Mouse (Mus musculus): ENCODE measurements around the gene Foxd1. TPM values are rescaled to one million over a fixed set of nuclear protein-coding genes. Genes with fewer than 3 reads are reported as not detected.

Gene Foxd1
- total and polyA plus RNA-seq, 2 experiments from 2014 or later = not detected

DNA sequence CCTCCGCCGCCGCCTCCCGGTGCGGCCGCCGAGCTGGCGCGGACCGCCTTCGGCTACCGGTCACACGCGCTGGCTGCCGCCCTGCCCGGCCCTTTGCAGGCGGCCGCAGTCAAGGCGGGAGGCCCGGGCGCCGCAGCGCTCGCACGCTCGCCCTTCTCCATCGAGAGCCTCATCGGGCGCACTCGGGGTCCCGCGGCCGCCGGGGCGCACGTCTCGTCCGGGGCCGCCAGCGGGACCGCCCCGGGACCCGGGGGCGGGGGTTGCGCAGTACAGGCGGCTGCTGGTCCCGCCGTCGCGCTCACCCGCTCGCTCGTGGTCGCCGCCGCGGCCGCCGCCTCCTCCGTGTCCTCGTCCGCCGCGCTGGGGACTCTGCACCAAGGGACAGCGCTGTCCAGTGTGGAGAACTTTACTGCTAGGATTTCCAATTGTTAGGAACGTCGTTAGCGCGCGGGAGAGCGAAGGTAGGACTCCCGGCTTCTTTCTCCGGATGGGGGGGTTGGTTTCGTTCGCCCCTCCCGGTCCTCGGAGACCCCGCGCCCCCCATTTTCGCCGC is 1.6 kb downstream of the Foxd1 start:
- Histone ChIP-seq H3K27ac (ENCODE audit: low read depth) (no peak overlapping the region), H3K27me3 (ENCODE audit: control insufficient read depth, insufficient read depth, low read length) (peaks cover 97% of the 10 kb centered on the region), H3K9ac (replicated peaks; ENCODE audit: low read depth, low read length) (no peak overlapping the region), H3K4me2 (ENCODE audit: low read depth, low read length) (peak overlapping the region; percentile 67), H3K36me3 (replicated peaks; ENCODE audit: control insufficient read depth, insufficient read depth, low read length) (no peaks in the 10 kb centered on the region), H3K4me3 (ENCODE audit: low read depth, low read length) (peak overlapping the region; percentile 49), H3K4me1 (ENCODE audit: control insufficient read depth, insufficient read depth) (0 out of 2 replicates have a peak, but pooled peaks cover 4% of the 10 kb centered on the region), H3K9me3 (replicated peaks; ENCODE audit: control insufficient read depth, low read length) (no peaks in the 10 kb centered on the region)
- no peak for TF ChIP-seq CTCF (IDR thresholded peaks at IDR 0.05; ENCODE audit: low read depth)
- ATAC-seq (ENCODE audit: insufficient read depth, low read depth) (0 out of 2 replicates have a peak, but pooled peaks have one; percentile 50), DNase-seq (ENCODE audit: low spot score) (no peak)
- 1% methylated on average over 49 of the region's 81 CpGs for WGBS

DNA sequence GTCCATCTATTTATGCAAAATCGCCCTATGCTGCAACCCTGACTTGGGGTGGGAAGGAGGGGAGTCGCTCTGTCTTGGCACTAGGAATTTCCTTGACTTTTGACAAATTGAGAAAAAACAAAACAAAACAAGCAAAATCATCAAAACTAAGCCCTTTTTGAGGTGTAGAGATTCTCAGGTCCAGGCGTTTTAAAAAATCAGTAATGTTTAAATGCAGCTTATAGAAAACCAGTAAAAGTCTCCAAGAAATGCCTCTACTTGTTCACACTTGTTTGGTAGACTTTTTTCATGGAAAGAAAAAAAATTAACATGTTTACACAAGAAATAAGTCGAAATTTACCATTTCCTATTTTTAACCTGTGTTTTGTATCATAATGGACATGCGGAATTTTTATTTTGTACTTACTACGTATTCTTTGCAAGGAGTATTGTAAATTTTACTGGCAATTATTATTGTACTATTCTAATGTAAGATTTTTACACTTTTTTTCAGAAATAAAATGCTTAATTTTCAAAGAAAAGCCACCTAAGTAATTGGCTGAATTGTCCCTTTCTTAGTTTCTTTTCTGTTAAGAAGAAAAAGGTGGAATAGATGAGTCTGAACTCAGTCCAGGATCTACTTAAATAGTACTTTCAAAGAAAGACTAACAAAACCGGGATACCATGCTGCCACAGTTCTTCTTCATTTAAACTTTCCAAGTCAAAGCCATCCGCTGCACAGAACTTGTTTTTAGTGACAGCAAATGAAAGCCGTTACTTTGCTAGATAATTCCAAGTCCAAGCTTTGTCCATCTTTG is 2.3 kb downstream of the Foxd1 start:
- H3K27me3 ChIP-seq (ENCODE audit: control insufficient read depth, insufficient read depth, low read length) = peaks cover 97% of the 10 kb centered on the region
- ATAC-seq (ENCODE audit: insufficient read depth, low read depth) = no peak
- no peak for TF ChIP-seq EP300 (IDR thresholded peaks at IDR 0.05; ENCODE audit: low read depth)
- no peak for TF ChIP-seq CTCF (IDR thresholded peaks at IDR 0.05; ENCODE audit: low read depth)
- H3K4me1 ChIP-seq (ENCODE audit: control insufficient read depth, insufficient read depth) = 0 out of 2 replicates have a peak, but pooled peaks cover 4% of the 10 kb centered on the region
- no peak overlapping the region for H3K9ac ChIP-seq (replicated peaks; ENCODE audit: low read depth, low read length)
- DNase-seq (ENCODE audit: low spot score) = peak; percentile 27
- H3K4me3 ChIP-seq (ENCODE audit: low read depth, low read length) = peak overlapping the region; percentile 49
- H3K9me3 ChIP-seq (replicated peaks; ENCODE audit: control insufficient read depth, low read length) = no peaks in the 10 kb centered on the region
- H3K27ac ChIP-seq (ENCODE audit: low read depth) = no peak overlapping the region
- H3K4me2 ChIP-seq (ENCODE audit: low read depth, low read length) = no peak overlapping the region
- no peaks in the 10 kb centered on the region for H3K36me3 ChIP-seq (replicated peaks; ENCODE audit: control insufficient read depth, insufficient read depth, low read length)
- WGBS = 12% methylated on average over 9 of the region's 9 CpGs

DNA sequence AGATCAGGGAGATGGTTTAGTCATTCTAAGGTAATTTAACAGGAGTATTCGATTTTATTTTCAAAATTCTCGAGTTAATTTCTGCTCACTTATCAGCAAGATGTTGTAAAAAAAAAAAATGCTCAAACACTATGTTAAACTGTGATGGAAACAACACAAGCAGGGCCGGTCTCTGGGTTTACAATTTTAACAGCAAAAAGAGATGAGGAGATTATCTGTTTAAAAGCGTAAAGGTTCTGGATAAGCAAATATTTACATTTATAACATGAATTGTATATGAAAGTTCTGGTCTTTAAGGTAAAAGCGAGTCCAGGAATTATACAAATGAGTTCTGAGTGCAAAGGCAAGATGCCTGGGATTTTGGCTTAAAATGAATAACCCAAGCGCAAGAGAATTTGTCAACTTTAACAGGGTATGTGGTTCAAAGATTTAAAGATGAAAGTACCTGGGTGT is 3.0 kb downstream of the Foxd1 start:
- no peak overlapping the region for H3K9ac ChIP-seq (replicated peaks; ENCODE audit: low read depth, low read length)
- TF ChIP-seq CTCF (IDR thresholded peaks at IDR 0.05; ENCODE audit: low read depth) (no peak), EP300 (IDR thresholded peaks at IDR 0.05; ENCODE audit: low read depth) (no peak)
- peaks cover 95% of the 10 kb centered on the region for H3K27me3 ChIP-seq (ENCODE audit: control insufficient read depth, insufficient read depth, low read length)
- no peak overlapping the region for H3K4me3 ChIP-seq (ENCODE audit: low read depth, low read length)
- 15% methylated on average over 6 of the region's 6 CpGs for WGBS
- 0 out of 2 replicates have a peak, but pooled peaks cover 4% of the 10 kb centered on the region for H3K4me1 ChIP-seq (ENCODE audit: control insufficient read depth, insufficient read depth)
- H3K9me3 ChIP-seq (replicated peaks; ENCODE audit: control insufficient read depth, low read length) = no peaks in the 10 kb centered on the region
- ATAC-seq (ENCODE audit: insufficient read depth, low read depth) = no peak
- H3K36me3 ChIP-seq (replicated peaks; ENCODE audit: control insufficient read depth, insufficient read depth, low read length) = no peaks in the 10 kb centered on the region
- no peak for DNase-seq (ENCODE audit: low spot score)
- no peak overlapping the region for H3K4me2 ChIP-seq (ENCODE audit: low read depth, low read length)
- H3K27ac ChIP-seq (ENCODE audit: low read depth) = no peak overlapping the region

DNA sequence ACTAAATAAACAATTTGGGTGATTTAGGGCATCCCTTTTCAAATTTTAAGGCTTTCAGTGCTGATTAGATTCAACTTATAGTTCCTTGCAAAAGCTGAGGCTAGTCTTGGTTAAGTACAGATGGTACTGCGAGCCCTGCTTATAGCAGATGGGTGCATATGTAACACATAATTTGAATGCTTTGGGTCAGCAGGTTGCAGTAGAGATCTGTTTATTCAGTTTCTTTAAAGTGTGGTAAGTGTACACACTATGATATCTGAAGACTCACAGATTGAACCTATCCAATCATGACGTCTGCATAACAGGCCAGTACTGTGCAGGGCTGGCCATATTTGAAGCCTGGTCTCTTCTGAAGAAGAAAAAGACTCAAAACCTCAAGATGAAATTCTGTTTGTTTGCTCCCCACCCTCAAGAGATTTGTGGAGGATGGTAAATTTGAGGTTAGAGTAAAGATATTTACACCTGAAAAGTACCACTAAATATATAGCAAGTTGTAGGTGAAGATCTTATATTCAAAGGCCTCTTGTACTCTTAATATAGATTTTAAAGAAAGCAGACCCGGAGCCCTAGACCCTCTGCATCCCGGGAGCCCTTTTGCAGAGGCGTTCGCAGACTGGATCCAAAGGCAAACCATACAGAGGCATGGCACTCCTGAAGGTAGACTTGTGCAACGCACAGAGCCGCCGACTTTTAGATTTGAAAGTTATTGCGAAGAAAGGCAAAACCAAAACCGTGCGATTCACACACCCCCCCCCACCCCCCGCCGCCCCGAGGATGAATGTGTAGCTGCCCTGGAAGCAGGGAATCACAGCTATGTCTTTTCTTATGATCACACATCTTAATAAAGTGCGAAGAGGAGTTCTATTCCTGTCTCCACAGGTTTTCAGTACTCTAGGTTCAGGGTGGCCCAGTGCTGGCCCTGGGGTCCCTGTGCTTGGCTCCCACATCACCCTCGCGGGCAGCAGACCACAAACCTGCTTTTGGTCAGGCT is 3.7 kb downstream of the Foxd1 start:
- H3K4me1 ChIP-seq (ENCODE audit: control insufficient read depth, insufficient read depth) = 0 out of 2 replicates have a peak, but pooled peaks cover 4% of the 10 kb centered on the region
- no peak overlapping the region for H3K27ac ChIP-seq (ENCODE audit: low read depth)
- H3K9me3 ChIP-seq (replicated peaks; ENCODE audit: control insufficient read depth, low read length) = no peaks in the 10 kb centered on the region
- DNase-seq (ENCODE audit: low spot score) (no peak), ATAC-seq (ENCODE audit: insufficient read depth, low read depth) (no peak)
- 9% methylated on average over 18 of the region's 18 CpGs for WGBS
- no peak overlapping the region for H3K9ac ChIP-seq (replicated peaks; ENCODE audit: low read depth, low read length)
- H3K4me3 ChIP-seq (ENCODE audit: low read depth, low read length) = no peak overlapping the region
- no peak for TF ChIP-seq CTCF (IDR thresholded peaks at IDR 0.05; ENCODE audit: low read depth)
- TF ChIP-seq EP300 (IDR thresholded peaks at IDR 0.05; ENCODE audit: low read depth) = no peak
- peaks cover 95% of the 10 kb centered on the region for H3K27me3 ChIP-seq (ENCODE audit: control insufficient read depth, insufficient read depth, low read length)
- no peaks in the 10 kb centered on the region for H3K36me3 ChIP-seq (replicated peaks; ENCODE audit: control insufficient read depth, insufficient read depth, low read length)
- no peak overlapping the region for H3K4me2 ChIP-seq (ENCODE audit: low read depth, low read length)
